Mouse (Mus musculus) midbrain, embryonic 11.5 days (tissue): Measurements from ENCODE around the gene Phactr2. TPM values are rescaled to one million over a fixed set of nuclear protein-coding genes. Genes with fewer than 3 reads are reported as not detected.

Experiments
- ATAC-seq: fragments of 200-750 bp; cut with Nextera tagmentation; 2 replicates; pipeline ENCODE4 v1.8.0; 2017; ENCODE audit warnings: moderate TSS enrichment, moderate library complexity; ENCODE audit not compliant: low FRiP score
- DNase-seq: peaks from one replicate; pipeline ENCODE4 v3.0.0; 2015; ENCODE audit warnings: low spot score; ENCODE audit errors: missing footprints
- H3K27ac ChIP-seq: fragments of 300-500 bp; sonication (generic); 2 replicates; pipeline ENCODE4 v1.5.1; 2014; ENCODE audit warnings: low read depth, low read length
- H3K27me3 ChIP-seq: fragments of 300-500 bp; sonication (generic); 2 replicates; pipeline ENCODE4 v1.6.1; 2014; ENCODE audit warnings: mild to moderate bottlenecking, low read length, moderate library complexity, mixed read lengths; ENCODE audit not compliant: control insufficient read depth, insufficient read depth
- H3K36me3 ChIP-seq: fragments of 300-500 bp; sonication (generic); 2 replicates; pipeline ENCODE4 v1.6.1; 2014; ENCODE audit warnings: mild to moderate bottlenecking, low read length, moderate library complexity, mixed read lengths; ENCODE audit not compliant: control insufficient read depth, insufficient read depth
- H3K4me1 ChIP-seq: fragments of 300-500 bp; sonication (generic); 2 replicates; pipeline ENCODE4 v1.6.1; 2014; ENCODE audit warnings: low read length; ENCODE audit not compliant: control insufficient read depth, insufficient read depth
- H3K4me2 ChIP-seq: fragments of 300-500 bp; sonication (generic); 2 replicates; pipeline ENCODE4 v1.6.1; 2014; ENCODE audit warnings: mild to moderate bottlenecking, moderate library complexity
- H3K4me3 ChIP-seq: fragments of 300-500 bp; sonication (generic); 2 replicates; pipeline ENCODE4 v1.5.1; 2014; ENCODE audit warnings: low read depth, low read length
- H3K9ac ChIP-seq: fragments of 300-500 bp; sonication (generic); 2 replicates; pipeline ENCODE4 v1.6.1; 2014; ENCODE audit warnings: low read length
- H3K9me3 ChIP-seq: fragments of 300-500 bp; sonication (generic); 2 replicates; pipeline ENCODE4 v1.6.1; 2016; ENCODE audit warnings: low read length; ENCODE audit not compliant: control insufficient read depth
- WGBS: fragments of 180-500 bp; shearing (Covaris S2); extraction: QIAGEN DNeasy Blood & Tissue Kit; methylation state at CpG from one replicate; pipeline ENCODE4 v1.1.7; 2014; 5-methylcytosine and 5-hydroxymethylcytosine counted together
- polyA plus RNA-seq: library from polyadenylated mRNA; unstranded; fragments of >200 nt; fragmentation: Nextera tagmentation; extraction: Ambion mirVana; gene quantifications from 2 replicates; pipeline ENCODE4 v1.2.1, GENCODE M21; 2014

Gene Phactr2
- polyA plus RNA-seq, 1 experiment from 2014 or later = 13.7 TPM

- ATAC-seq = no peak
- Histone ChIP-seq H3K27me3 (no peaks in the 10 kb centered on the region), H3K4me1 (no peaks in the 10 kb centered on the region), H3K9ac (no peak overlapping the region), H3K36me3 (no peaks in the 10 kb centered on the region), H3K9me3 (no peaks in the 10 kb centered on the region), H3K4me2 (no peak overlapping the region), H3K27ac (no peak overlapping the region), H3K4me3 (no peak overlapping the region)
- DNase-seq = no peak
- 88% methylated on average over 7 of the region's 7 CpGs for WGBS
These were observed 203.9 kb downstream of the Phactr2 start for GRCm38 (mm10) chr10:13270270-13270669.

GRCm38 (mm10) chr10:13259251-13259650 lies 215.0 kb downstream of the Phactr2 start:
- WGBS = 85% methylated on average over 3 of the region's 3 CpGs
- H3K9ac ChIP-seq = no peak overlapping the region
- no peaks in the 10 kb centered on the region for H3K27me3 ChIP-seq
- no peak for ATAC-seq
- H3K9me3 ChIP-seq = no peaks in the 10 kb centered on the region
- no peak overlapping the region for H3K27ac ChIP-seq
- H3K36me3 ChIP-seq = no peaks in the 10 kb centered on the region
- H3K4me2 ChIP-seq = no peak overlapping the region
- H3K4me1 ChIP-seq = peaks cover 7% of the 10 kb centered on the region
- DNase-seq = no peak
- no peak overlapping the region for H3K4me3 ChIP-seq

GRCm38 (mm10) chr10:13256196-13256595 lies 218.0 kb downstream of the Phactr2 start:
- ATAC-seq (no peak), DNase-seq (no peak)
- H3K9me3 ChIP-seq = no peaks in the 10 kb centered on the region
- no peak overlapping the region for H3K27ac ChIP-seq
- H3K4me2 ChIP-seq = no peak overlapping the region
- H3K9ac ChIP-seq = no peak overlapping the region
- 56% methylated on average over 7 of the region's 7 CpGs for WGBS
- H3K36me3 ChIP-seq = no peaks in the 10 kb centered on the region
- no peak overlapping the region for H3K4me3 ChIP-seq
- peaks cover 7% of the 10 kb centered on the region for H3K4me1 ChIP-seq
- no peaks in the 10 kb centered on the region for H3K27me3 ChIP-seq

GRCm38 (mm10) chr10:13250280-13250679 lies 223.9 kb downstream of the Phactr2 start:
- H3K4me3 ChIP-seq = no peak overlapping the region
- no peaks in the 10 kb centered on the region for H3K27me3 ChIP-seq
- DNase-seq (no peak), ATAC-seq (no peak)
- H3K27ac ChIP-seq = no peak overlapping the region
- 72% methylated on average over 2 of the region's 2 CpGs for WGBS
- no peaks in the 10 kb centered on the region for H3K4me1 ChIP-seq
- H3K9me3 ChIP-seq = no peaks in the 10 kb centered on the region
- no peak overlapping the region for H3K9ac ChIP-seq
- no peak overlapping the region for H3K4me2 ChIP-seq
- no peaks in the 10 kb centered on the region for H3K36me3 ChIP-seq

GRCm38 (mm10) chr10:13249126-13249525 lies 225.1 kb downstream of the Phactr2 start:
- no peaks in the 10 kb centered on the region for H3K9me3 ChIP-seq
- no peak overlapping the region for H3K27ac ChIP-seq
- H3K4me2 ChIP-seq = no peak overlapping the region
- no peak overlapping the region for H3K9ac ChIP-seq
- ATAC-seq = no peak
- no peaks in the 10 kb centered on the region for H3K4me1 ChIP-seq
- 93% methylated on average over 8 of the region's 8 CpGs for WGBS
- H3K36me3 ChIP-seq = no peaks in the 10 kb centered on the region
- no peaks in the 10 kb centered on the region for H3K27me3 ChIP-seq
- DNase-seq = peak; percentile 54
- no peak overlapping the region for H3K4me3 ChIP-seq

- H3K4me2 ChIP-seq = no peak overlapping the region
- H3K9ac ChIP-seq = no peak overlapping the region
These were observed 228.5 kb downstream of the Phactr2 start for GRCm38 (mm10) chr10:13245714-13246113.

GRCm38 (mm10) chr10:13244192-13244591 lies 230.0 kb downstream of the Phactr2 start:
- no peak overlapping the region for H3K4me3 ChIP-seq
- ATAC-seq = no peak
- no peaks in the 10 kb centered on the region for H3K4me1 ChIP-seq
- H3K36me3 ChIP-seq = no peaks in the 10 kb centered on the region
- no peaks in the 10 kb centered on the region for H3K27me3 ChIP-seq
- H3K27ac ChIP-seq = no peak overlapping the region
- no peak overlapping the region for H3K9ac ChIP-seq
- 65% methylated on average over 3 of the region's 3 CpGs for WGBS
- H3K4me2 ChIP-seq = no peak overlapping the region
- peak; percentile 74 for DNase-seq
- no peaks in the 10 kb centered on the region for H3K9me3 ChIP-seq

More at GRCm38 (mm10) chr10:13245714-13246113, 228.5 kb downstream of the Phactr2 start:
- no peaks in the 10 kb centered on the region for H3K36me3 ChIP-seq
- H3K4me3 ChIP-seq = no peak overlapping the region
- no peaks in the 10 kb centered on the region for H3K9me3 ChIP-seq
- ATAC-seq (no peak), DNase-seq (no peak)
- H3K4me1 ChIP-seq = no peaks in the 10 kb centered on the region
- H3K27ac ChIP-seq = no peak overlapping the region
- H3K27me3 ChIP-seq = no peaks in the 10 kb centered on the region
- WGBS = 74% methylated on average over 5 of the region's 6 CpGs

- Histone ChIP-seq H3K27ac (no peak overlapping the region), H3K9me3 (no peaks in the 10 kb centered on the region), H3K4me2 (no peak overlapping the region), H3K9ac (no peak overlapping the region), H3K27me3 (no peaks in the 10 kb centered on the region), H3K4me3 (no peak overlapping the region), H3K36me3 (no peaks in the 10 kb centered on the region), H3K4me1 (no peaks in the 10 kb centered on the region)
- DNase-seq = no peak
- no peak for ATAC-seq
- WGBS = 75% methylated on average over 4 of the region's 4 CpGs
These were observed 233.8 kb downstream of the Phactr2 start for GRCm38 (mm10) chr10:13240431-13240830.

GRCm38 (mm10) chr10:13238188-13238587 lies 236.0 kb downstream of the Phactr2 start:
- H3K9ac ChIP-seq = no peak overlapping the region
- 87% methylated on average over 4 of the region's 4 CpGs for WGBS
- no peak overlapping the region for H3K4me2 ChIP-seq
- H3K9me3 ChIP-seq = no peaks in the 10 kb centered on the region
- no peak for DNase-seq
- no peaks in the 10 kb centered on the region for H3K36me3 ChIP-seq
- H3K4me3 ChIP-seq = no peak overlapping the region
- H3K27me3 ChIP-seq = no peaks in the 10 kb centered on the region
- no peak for ATAC-seq
- H3K4me1 ChIP-seq = peaks cover 3% of the 10 kb centered on the region
- H3K27ac ChIP-seq = no peak overlapping the region

GRCm38 (mm10) chr10:13236866-13237265 lies 237.3 kb downstream of the Phactr2 start:
- Histone ChIP-seq H3K27ac (no peak overlapping the region), H3K9ac (no peak overlapping the region), H3K36me3 (no peaks in the 10 kb centered on the region), H3K4me1 (peaks cover 12% of the 10 kb centered on the region), H3K27me3 (no peaks in the 10 kb centered on the region), H3K4me2 (no peak overlapping the region), H3K9me3 (no peaks in the 10 kb centered on the region), H3K4me3 (no peak overlapping the region)
- DNase-seq = peak; percentile 64
- WGBS = 83% methylated on average over 5 of the region's 5 CpGs
- no peak; the same call in 1 of the 2 replicates for ATAC-seq
